Mouse (Mus musculus): ENCODE measurements at regions not wholly inside any gene's neighbourhood (a gene's known extent, or its start where the extent isn't known, plus 50 kb on each side); places are given as distances from the start of the nearest gene placed in this dataset.

DNA sequence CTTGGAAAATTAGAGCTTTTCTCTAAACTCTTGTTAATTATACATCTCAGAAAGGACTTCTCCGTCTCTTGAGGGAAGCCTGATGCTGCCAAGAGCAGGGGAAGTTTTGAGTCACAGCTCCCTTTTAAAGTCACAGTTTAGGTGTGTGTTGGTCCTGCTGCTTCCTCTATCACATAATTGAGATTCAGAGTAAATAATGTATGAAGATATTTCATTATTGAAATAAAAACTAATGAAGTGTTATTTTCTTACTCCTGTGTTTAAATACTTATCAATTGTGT lies 108.3 kb downstream of the Pcdh18 start:
- TF ChIP-seq GATA1 (IDR thresholded peaks at IDR 0.05; ENCODE audit: borderline replicate concordance, low read length), result no peak
- no peak for TF ChIP-seq FLI1 (IDR thresholded peaks at IDR 0.05; ENCODE audit: low read length)
